Mouse (Mus musculus): ENCODE data around the gene Gm10220. TPM values are rescaled to one million over a fixed set of nuclear protein-coding genes. Genes with fewer than 3 reads are reported as not detected.
"Not testable (repeated sequence)": the region's sequence is repeated elsewhere in the genome, so short reads cannot be mapped to it uniquely, and the experiment has no call there.

The Gm10220 gene
- polyA plus RNA-seq, 1 experiment from 2014 or later: 0.14 TPM

DNA sequence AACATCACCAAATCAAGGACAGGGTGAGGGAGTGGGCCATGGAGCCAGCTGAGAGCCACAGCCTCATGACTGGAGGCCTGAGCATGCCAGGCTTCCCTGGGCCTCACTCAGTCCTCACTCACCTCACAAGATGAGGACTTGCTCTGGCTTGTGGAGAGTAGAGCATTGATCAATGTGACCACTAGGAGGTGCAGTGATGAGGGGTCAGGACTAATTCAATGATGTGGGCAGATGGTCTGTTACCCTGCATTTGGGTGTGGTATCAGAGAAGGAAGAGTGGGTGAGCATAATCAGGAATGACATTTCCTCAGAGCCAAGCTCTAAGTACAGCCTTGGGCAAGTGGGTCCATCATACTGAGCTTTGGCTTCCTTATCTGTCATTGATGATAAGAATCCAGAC lies 42.2 kb downstream of the Gm10220 start:
- H3K9ac ChIP-seq (replicated peaks; ENCODE audit: low read depth, low read length); ATAC-seq (ENCODE audit: insufficient number of reproducible peaks, insufficient read depth, low FRiP score, low read depth); H3K36me3 ChIP-seq (ENCODE audit: control insufficient read depth, insufficient read depth, low read length); H3K4me1 ChIP-seq (ENCODE audit: control insufficient read depth, insufficient read depth, low read length); H3K4me2 ChIP-seq (replicated peaks; ENCODE audit: low read depth, low read length); H3K9me3 ChIP-seq (ENCODE audit: control insufficient read depth, low read depth, low read length); H3K4me3 ChIP-seq (ENCODE audit: low read depth, low read length); H3K27ac ChIP-seq (ENCODE audit: low read length); H3K27me3 ChIP-seq (ENCODE audit: control insufficient read depth, insufficient read depth, low read length): not testable (repeated sequence)

DNA sequence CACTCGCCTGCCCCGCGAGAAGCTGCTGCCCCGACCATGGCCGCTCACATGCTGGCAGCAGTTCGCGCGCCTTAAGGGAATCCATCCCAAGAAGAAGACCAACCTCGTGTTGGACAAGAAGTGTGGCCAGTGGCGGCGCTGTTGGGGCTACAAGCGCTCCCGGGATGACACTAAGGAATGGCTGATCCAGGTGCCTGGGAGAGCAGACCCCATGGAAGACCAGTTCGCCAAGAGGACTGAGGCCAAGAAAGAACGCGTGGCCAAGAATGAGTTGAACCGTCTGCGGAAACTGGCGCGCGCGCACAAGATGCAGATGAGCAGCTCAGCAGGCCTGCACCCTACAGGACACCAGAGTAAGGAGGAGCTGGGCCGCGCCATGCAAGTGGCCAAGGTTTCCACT lies 50.5 kb downstream of the Gm10220 start:
- H3K9me3 ChIP-seq (ENCODE audit: control insufficient read depth, low read depth, low read length): no peaks in the 10 kb centered on the region
- H3K27ac ChIP-seq (ENCODE audit: low read length): no peak overlapping the region
- H3K4me2 ChIP-seq (replicated peaks; ENCODE audit: low read depth, low read length): no peak overlapping the region
- WGBS: 86% methylated on average over 24 of the region's 24 CpGs
- no peak overlapping the region for H3K4me3 ChIP-seq (ENCODE audit: low read depth, low read length)
- no peaks in the 10 kb centered on the region for H3K27me3 ChIP-seq (ENCODE audit: control insufficient read depth, insufficient read depth, low read length)
- no peaks in the 10 kb centered on the region for H3K4me1 ChIP-seq (ENCODE audit: control insufficient read depth, insufficient read depth, low read length)
- H3K9ac ChIP-seq (replicated peaks; ENCODE audit: low read depth, low read length): no peak overlapping the region
- 0 out of 2 replicates have a peak, but pooled peaks have one; percentile 10 for ATAC-seq (ENCODE audit: insufficient number of reproducible peaks, insufficient read depth, low FRiP score, low read depth)
- H3K36me3 ChIP-seq (ENCODE audit: control insufficient read depth, insufficient read depth, low read length): no peaks in the 10 kb centered on the region

Other genes with a start within 250 kb of the Gm10220 start
- 0.26 TPM in 1 of 2 replicates, not detected in the other for gene Gm21663, start 179.0 kb downstream of the Gm10220 start, polyA plus RNA-seq (2014; fragmentation: Nextera tagmentation; extraction: Ambion mirVana)
- gene Gm21671, start 167.0 kb downstream of the Gm10220 start, polyA plus RNA-seq (2014; fragmentation: Nextera tagmentation; extraction: Ambion mirVana): 0.11 and 0.17 TPM in 2 replicates
- 0.18 and 0.22 TPM in 2 replicates for gene Gm21680, start 148.8 kb downstream of the Gm10220 start, polyA plus RNA-seq (2014; fragmentation: Nextera tagmentation; extraction: Ambion mirVana)
- 0.15 and 0.32 TPM in 2 replicates for gene Gm21698, start 132.8 kb downstream of the Gm10220 start, polyA plus RNA-seq (2014; fragmentation: Nextera tagmentation; extraction: Ambion mirVana)
- 0.13 and 0.23 TPM in 2 replicates for gene Gm1979, start 116.6 kb downstream of the Gm10220 start, polyA plus RNA-seq (2014; fragmentation: Nextera tagmentation; extraction: Ambion mirVana)
- gene Gm5862, start 98.5 kb downstream of the Gm10220 start, polyA plus RNA-seq (2014; fragmentation: Nextera tagmentation; extraction: Ambion mirVana): 0.34 TPM in 1 of 2 replicates, not detected in the other
- 0.18 and 0.52 TPM in 2 replicates for gene Speer4a, start 81.9 kb downstream of the Gm10220 start, polyA plus RNA-seq (2014; fragmentation: Nextera tagmentation; extraction: Ambion mirVana)
- gene Gm7347, start 62.8 kb downstream of the Gm10220 start, polyA plus RNA-seq (2014; fragmentation: Nextera tagmentation; extraction: Ambion mirVana): 0.17 TPM in 1 of 2 replicates, not detected in the other
- gene Gm10471, start 32.1 kb downstream of the Gm10220 start, polyA plus RNA-seq (2014; fragmentation: Nextera tagmentation; extraction: Ambion mirVana): 0.09 TPM in 1 of 2 replicates, not detected in the other
- 0.24 and 0.32 TPM in 2 replicates for gene 5031410I06Rik, start 16.1 kb downstream of the Gm10220 start, polyA plus RNA-seq (2014; fragmentation: Nextera tagmentation; extraction: Ambion mirVana)
- gene Gm7361, start 136.3 kb upstream of the Gm10220 start, polyA plus RNA-seq (2014; fragmentation: Nextera tagmentation; extraction: Ambion mirVana): not detected in 2 replicates

Measured in stomach, embryonic 14.5 days (tissue).